Mouse (Mus musculus) left cerebral cortex, postnatal 36 days (tissue): ENCODE results near the gene Gigyf2. TPM values are rescaled to one million over a fixed set of nuclear protein-coding genes. Genes with fewer than 3 reads are reported as not detected.
A peak's percentile ranks its signal among the peaks of the same experiment; 100 is the strongest.
"Not testable (repeated sequence)": the region's sequence is repeated elsewhere in the genome, so short reads cannot be mapped to it uniquely, and the experiment has no call there.

Experiments
- DNase-seq, 2 experiments: peaks; one replicate each; pipeline ENCODE4 v3.0.0; 2021 to 2022; ENCODE audit warnings: low spot score in 2 of 2, mixed read lengths in 1 of 2
- intact Hi-C: fragments of 180-260 bp; cut with DNase I; formaldehyde crosslinking; loops from one replicate; pipeline ENCODE4 v1.15.1; 2025
- total RNA-seq, 2 experiments: library from RNA; stranded (reverse); gene quantifications; 2 replicates each; pipeline ENCODE4 v1.2.3; 2021

The Gigyf2 gene
- total RNA-seq, 2 experiments from 2014 or later: 106 to 121 TPM

DNA sequence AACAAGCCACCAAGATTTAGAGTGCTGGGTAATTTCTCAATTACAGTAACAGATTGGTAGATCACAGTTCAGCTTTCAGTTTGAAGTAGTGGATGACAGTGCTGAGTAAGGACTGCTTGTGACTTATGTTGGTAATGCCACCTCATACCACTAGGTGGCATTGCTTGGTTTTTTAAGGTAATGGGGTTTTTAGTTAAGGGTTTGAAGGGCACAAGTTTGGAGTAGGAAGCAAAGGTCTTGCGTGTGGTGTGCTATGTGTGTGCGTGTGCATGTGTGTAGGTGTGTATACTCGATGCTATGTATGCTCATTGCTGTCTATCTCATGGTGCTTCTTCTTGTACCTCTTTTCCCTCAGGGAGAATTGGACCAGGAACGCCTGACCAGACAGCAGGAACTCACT, 91.9 kb downstream of the Gigyf2 start:
- intact Hi-C loops: no loop called here

DNA sequence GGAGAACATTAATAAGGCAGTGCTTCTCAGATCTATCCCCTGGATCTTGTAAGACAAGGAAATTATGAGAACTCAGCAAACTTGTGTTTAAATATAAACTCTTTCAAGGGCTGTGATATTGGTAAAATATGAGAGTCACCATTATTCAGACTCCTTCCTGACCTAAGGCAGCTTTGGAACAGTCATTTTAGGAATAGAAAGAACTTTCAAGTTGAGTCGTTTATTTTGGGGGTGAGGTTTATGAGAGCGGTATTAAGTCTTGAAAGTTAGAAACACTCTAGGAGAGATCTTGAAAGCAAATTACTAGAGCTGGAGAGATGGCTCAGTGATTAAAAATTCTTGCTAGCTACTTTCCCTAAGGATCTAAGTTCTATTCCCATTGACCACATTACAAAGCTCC, 108.3 kb downstream of the Gigyf2 start:
- intact Hi-C loops: no loop called here
- no peak for DNase-seq

More for the DNA sequence above, 91.9 kb downstream of the Gigyf2 start:
- no peak for DNase-seq

GRCm38 (mm10) chr1:87436583-87436982, 109.8 kb downstream of the Gigyf2 start:
- intact Hi-C loops: no loop called here
- no peak for DNase-seq

GRCm38 (mm10) chr1:87447183-87448104, 120.6 kb downstream of the Gigyf2 start:
- intact Hi-C loops: loop anchor here (5.0 kb wide), 1 partner anchor 310 kb away; the partner anchor contains the start of gene Atg16l1
- DNase-seq: peak in 1 of 2 experiments; percentile 54

DNA sequence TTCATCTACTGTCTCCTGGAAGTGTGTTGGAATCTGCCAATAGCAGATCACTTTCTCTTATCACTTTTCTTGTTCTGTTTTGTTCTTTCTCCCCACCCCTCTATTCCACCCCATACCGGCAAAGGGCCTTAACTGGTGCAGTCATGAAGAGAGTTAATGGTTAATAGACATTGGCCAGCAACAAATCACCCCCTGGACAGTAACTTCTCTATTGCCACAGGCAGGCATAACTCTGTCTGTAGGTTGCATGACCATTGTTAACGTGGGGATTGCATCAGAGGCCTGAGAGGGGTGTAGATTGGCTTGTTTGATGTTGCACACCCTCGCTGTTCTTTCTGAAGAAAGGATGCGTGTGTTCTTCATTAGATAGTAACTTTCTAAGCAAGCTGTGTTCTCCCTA, 122.6 kb downstream of the Gigyf2 start:
- intact Hi-C loops: loop anchor here (5.0 kb wide), 1 partner anchor 308 kb away; the partner anchor contains the start of gene Atg16l1
- no peak for DNase-seq

DNA sequence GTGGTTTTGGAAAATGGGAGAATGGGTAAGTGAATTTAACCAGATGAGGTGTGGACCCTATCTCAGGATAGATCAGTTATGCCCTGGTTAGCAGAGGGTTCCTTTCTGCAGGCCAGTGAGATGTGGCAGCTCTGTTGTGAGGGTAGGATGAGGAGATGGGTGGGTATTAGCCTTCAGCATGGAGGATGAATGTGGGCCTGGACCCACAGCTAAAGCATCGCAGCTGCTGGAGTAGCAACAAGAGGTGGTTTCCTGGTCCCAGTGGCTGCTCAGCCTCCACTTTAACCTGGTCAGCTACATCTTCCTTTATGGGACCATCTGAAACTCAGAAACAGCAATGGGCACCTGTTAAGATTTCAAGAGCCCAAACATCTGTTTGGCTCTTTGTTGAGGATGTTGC, 129.6 kb downstream of the Gigyf2 start:
- no peak for DNase-seq
- intact Hi-C loops: loop anchor here (10.0 kb wide), 1 partner anchor 468 kb away; no protein-coding TSS in a partner anchor

DNA sequence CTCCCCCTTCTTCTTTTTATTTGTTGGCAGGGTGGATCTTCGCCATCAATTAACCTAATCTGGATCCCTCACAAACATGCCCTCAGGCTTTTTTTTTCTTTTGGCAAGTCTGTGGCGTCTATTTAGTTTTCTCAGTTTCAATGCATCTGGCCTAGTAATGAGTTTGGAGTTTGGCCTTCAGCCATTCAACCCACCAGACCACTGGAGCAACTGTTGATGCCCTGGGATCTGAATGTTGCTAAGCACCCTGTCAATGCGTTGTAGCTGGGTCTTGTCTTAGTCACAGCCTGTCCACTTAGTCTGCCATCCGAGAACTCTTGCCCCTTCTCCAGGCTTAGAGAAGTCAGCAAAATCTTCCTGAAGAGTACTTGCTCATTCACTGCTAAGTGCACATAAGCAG, 131.2 kb downstream of the Gigyf2 start:
- intact Hi-C loops: loop anchor here (10.0 kb wide), 1 partner anchor 467 kb away; no protein-coding TSS in a partner anchor
- no peak for DNase-seq

DNA sequence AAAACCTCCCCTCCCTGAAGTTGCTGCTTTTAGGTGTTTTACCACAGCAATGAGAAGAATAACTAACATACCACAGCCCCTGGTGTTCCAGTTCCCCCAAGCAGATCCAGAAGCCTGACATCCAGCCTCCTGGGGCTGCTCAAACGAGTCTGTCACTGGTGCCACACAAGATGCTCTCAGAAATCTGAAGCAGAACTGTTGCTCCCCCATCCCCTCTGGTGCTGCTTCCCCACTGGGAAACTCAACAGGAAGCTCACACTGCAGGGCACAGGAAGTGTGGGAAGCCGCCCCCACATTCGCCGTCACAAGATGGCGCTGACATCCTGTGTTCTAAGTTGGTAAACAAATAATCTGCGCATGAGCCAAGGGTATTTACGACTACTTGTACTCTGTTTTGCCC, 133.1 kb downstream of the Gigyf2 start:
- intact Hi-C loops: loop anchor here (10.0 kb wide), 1 partner anchor 465 kb away; no protein-coding TSS in a partner anchor
- not testable (repeated sequence) for DNase-seq

DNA sequence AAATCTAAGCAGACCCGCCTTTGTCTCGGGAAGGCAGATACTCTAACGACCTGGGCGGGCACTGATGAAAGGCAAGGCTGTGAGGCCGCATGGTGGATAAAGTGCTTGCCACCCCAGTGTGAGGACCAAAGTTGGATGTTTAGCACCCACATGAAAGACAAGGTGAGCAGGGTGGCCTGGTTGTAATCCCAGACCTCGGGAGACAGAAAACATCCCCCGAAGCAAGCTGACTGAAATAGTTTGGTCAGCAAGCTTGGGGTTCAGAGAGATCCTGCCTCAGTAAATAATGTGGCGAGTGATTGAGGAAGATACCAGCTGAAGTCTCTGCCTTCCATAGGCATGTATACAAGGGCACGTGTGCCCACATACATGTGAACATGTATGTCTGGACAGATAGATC, 140.7 kb downstream of the Gigyf2 start:
- intact Hi-C loops: no loop called here
- DNase-seq: no peak

GRCm38 (mm10) chr1:87468321-87468720, 141.5 kb downstream of the Gigyf2 start:
- intact Hi-C loops: no loop called here
- no peak for DNase-seq

DNA sequence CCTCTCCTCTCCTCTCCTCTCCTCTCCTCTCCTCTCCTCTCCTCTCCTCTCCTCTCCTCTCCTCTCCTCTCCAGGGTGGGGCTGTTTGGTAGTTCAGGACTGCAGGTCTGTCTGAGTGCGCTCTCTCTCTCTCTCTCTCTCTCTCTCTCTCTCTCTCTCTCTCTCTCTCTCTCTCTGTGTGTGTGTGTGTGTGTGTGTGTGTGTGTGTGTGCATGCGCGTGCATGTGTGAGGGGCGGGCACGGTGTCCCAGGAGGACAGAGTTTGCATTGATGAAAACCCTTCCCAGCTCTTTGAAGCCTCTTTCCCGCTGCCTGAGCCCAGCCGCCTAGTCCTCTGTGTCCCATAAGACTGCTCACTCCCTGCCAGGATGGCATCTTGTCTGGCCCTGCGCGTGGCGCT, 143.2 kb downstream of the Gigyf2 start, which contains the start of gene Snorc:
Snorc (plus strand) TSS at position 301 of the 400 bp plus-strand sequence.
- intact Hi-C loops: loop anchor here (5.0 kb wide), 1 partner anchor 282 kb away; no protein-coding TSS in a partner anchor
- DNase-seq: not testable (repeated sequence)

GRCm38 (mm10) chr1:87471914-87472313, 145.1 kb downstream of the Gigyf2 start:
- DNase-seq: no peak

DNA sequence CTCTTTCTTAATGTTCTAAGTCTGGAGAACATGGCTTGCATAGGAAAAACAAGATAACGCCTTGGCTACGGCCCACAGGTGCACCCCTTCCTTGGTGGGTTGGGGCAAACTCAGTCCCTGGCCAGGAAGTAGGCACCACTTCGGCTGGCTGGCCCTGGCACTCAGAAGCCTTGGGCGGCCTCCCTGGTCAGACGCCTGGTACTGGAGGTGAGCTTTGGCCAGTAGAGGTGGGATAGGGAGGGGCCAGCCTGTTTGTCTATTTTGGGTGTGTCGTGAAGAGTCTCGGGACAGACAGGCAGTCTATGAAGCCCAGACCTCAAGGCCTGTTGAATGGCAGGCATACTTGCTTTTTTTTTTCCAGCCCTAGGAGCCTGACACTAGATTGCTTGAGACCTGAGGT, 145.8 kb downstream of the Gigyf2 start:
- no peak for DNase-seq
- intact Hi-C loops: loop anchor here (5.0 kb wide), 1 partner anchor 280 kb away; no protein-coding TSS in a partner anchor

More at GRCm38 (mm10) chr1:87471914-87472313, 145.1 kb downstream of the Gigyf2 start:
- intact Hi-C loops: loop anchor here (5.0 kb wide), 1 partner anchor 280 kb away; no protein-coding TSS in a partner anchor

GRCm38 (mm10) chr1:87475076-87475895, 148.5 kb downstream of the Gigyf2 start:
- intact Hi-C loops: no loop called here

GRCm38 (mm10) chr1:87482546-87482945, 155.7 kb downstream of the Gigyf2 start:
- no peak for DNase-seq
- intact Hi-C loops: no loop called here

More at GRCm38 (mm10) chr1:87475076-87475895, 148.5 kb downstream of the Gigyf2 start:
- peak; percentile 79 to 83 for DNase-seq

DNA sequence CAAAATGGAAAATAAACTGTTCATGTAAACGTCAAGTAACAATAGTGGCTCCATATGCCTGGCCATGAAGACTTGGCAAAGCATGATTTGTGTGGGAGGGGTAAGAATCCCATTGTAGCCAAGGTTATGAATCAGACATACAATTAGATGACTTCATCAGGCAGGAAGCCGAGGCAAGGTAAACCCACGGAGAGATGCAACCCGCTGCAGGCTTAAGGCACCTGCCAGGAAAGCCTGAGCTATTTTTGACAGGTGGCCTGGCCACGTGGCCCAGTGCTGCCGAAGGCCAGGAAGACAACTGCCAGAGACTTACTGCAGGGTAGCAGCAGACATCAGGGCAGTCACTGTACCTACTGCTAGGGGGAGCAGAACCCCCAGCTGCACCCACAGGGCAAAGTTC, 159.6 kb downstream of the Gigyf2 start:
- intact Hi-C loops: no loop called here
- peak in 1 of 2 experiments; percentile 75 for DNase-seq

DNA sequence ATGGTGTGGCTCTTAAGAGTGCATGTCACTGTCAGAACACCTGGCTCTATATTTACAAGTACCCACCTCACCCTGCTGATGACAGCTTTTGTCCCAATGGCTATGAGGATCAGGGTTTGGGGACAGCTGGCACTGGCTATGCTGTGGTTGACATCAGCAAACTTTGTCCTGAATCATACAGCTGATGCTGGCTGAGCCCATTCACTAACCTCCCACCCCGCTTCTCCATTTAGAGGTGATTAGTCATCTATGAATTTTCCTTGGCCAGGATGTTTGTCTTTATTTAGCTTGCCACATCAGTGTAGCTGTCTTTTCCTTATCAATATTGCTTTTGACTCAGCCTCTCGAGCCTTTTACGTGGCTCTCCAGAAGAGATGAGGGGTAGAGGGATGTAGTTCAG, 165.5 kb downstream of the Gigyf2 start:
- intact Hi-C loops: no loop called here
- DNase-seq: no peak

DNA sequence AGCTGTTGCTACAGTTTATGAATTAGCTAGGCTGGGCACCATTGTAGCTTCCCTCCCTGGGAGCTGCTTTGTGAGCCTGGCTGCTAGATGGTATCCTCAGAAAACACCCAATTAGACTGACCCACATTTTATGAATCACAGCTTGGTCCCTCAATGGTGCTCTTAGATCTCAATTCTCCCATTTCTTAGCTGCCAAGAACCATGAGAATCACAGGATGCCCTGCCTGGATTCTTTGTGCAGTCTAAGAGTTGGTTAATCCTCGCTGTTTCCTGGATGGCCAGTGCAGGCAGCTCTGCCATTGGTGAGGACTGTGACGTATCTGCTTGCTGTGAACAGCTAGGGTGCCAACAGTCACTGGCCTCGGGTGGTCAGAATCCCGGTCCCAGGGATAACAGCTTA, 166.7 kb downstream of the Gigyf2 start:
- no peak for DNase-seq
- intact Hi-C loops: no loop called here
